Mouse (Mus musculus) B cell, adult 2 months (primary cell): ENCODE measurements around the gene Mfap1a.
"Not testable (repeated sequence)": the region's sequence is repeated elsewhere in the genome, so short reads cannot be mapped to it uniquely, and the experiment has no call there.

Experiments used
- DNase-seq, 2 experiments: peaks; one replicate each; pipeline ENCODE4 v3.0.0; 2022

Mfap1a gene

DNA sequence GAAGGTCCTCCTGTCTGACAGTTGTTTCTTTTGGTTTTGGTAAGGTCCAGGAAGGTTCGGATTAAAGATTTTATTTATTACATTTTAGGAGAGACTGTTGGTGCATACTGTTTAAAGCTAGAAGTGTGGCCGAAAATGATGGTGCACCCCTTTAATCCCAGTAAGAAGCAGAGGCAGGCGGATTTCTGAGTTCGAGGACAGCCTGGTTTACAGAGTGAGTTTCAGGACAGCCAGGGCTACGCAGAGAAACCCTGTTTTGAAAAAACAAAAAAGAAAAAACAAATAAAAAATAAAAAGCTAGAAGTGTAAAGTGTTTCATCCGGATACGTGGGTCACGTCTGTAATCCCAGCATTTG lies 32.3 kb downstream of the Mfap1a start:
- DNase-seq: no peak

- DNase-seq: peak; percentile 80
These were observed 32.9 kb downstream of the Mfap1a start, which contains the start of gene Mfap1b for GRCm38 (mm10) chr2:121473301-121474179. Gene Mfap1b, minus strand, starts transcription at chr2:121474067.

GRCm38 (mm10) chr2:121472783-121473182 lies 33.7 kb downstream of the Mfap1a start:
- DNase-seq: not testable (repeated sequence)

DNA sequence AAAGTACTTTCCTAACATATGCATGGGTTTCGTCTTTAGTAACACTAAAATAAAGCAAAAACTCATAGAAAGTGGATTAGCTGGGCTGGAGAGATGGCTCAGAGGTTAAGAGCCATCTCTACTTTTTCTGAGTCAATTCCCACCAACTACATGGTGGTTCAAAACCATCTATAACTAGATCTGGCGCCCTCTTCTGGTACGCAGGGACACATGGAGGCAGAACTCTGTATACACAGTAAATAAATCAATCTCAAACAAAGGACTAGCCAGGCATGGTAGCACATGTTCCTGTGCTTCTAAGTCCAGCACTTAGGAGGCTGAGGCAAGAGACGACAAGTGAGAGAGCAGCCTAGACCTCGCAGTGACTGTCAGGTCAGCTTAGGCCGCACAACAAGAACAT lies 37.5 kb downstream of the Mfap1a start:
- DNase-seq: not testable (repeated sequence)

- no peak for DNase-seq
These were observed 46.4 kb downstream of the Mfap1a start for GRCm38 (mm10) chr2:121460071-121460470.

DNA sequence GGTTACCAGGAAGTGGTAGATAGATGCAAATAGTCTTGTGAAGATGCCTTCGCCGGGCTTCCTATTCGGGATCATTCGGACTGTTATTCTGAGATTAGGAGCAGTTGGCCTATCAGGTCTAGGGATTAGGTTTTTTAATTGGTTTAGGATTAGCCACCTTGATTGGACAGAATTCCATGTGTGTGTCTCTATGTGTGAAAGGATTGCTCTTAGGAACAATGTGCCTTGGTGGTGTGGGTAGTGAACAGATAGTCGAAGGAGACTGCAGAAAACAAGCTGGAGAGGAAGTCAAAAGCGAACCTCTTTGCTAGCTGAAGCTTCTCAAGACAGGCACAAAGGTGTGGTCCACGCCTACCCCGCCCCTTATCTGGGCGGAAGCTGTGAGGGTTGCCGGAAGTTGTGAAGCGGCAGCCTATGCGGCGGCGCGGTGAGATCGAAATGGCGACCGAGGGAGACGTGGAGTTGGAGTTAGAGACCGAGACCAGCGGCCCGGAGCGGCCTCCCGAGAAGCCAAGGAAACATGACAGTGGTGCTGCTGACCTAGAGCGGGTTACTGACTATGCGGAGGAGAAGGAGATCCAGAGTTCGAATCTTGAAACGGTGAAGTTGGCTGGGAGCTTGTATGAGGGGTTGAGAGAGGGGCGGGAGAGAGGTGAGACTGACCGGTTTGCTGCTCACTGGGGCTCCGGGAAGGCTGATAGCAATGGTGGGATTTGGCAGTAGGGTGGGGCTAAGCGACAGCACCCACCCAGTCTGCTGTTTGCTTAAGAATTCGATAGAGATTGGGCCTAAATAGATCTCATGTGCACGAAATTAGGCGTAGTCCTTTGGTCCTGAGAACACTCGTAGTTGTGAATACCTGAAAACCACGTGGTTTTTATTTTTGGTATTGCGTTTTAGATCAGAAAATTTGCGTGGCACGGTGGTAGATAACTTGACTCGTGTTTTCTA lies 49.5 kb downstream of the Mfap1a start, which contains the start of gene Serinc4:
TSS of gene Serinc4 (minus strand) at position 90 of the 951 bp plus-strand sequence.
- peak; percentile 91 to 92 for DNase-seq

DNA sequence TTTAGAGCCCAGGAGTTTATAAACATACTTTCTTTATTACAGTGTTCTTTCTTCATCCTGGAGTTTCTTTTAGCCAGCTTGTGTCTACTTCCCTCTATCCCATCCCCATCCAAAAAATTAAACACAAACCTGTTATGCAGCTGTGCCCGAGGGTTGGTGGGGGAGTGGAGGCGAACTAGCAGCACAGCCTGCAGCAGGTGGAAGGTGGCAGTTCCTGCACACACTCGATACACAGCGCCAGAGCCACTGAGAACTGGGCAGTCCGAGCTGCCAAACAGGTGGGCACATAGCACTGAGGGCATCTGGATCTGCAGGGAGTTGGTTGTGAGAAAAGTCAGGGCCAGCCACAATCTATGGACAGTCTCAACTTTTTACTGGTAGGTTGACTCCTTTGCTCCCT lies 50.9 kb downstream of the Mfap1a start:
- DNase-seq: no peak

- DNase-seq: no peak
These were observed 52.5 kb downstream of the Mfap1a start for GRCm38 (mm10) chr2:121453917-121454316.

DNA sequence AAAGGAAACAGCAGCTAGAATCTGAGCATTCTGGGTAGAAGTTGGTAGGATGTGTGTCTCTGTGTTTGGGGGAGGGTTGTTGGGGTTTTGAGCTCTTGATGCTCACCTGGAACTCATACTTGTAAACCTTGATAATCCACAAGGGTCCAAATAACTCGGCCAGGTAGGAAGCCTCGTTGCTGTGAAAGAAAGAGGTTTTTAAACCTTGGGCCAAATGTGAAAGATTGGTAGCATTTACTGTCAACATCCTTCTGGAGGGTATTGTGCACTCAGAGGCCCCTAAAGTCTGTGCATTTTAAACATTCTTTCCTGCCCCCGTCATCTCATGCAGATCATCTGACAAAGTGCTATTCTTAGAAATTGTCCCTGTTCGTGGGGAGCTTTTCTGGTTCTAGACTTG lies 53.5 kb downstream of the Mfap1a start, which contains the start of gene Hypk:
TSS of gene Hypk (plus strand) at position 301 of the 400 bp plus-strand sequence.
- no peak for DNase-seq

- no peak for DNase-seq
These were observed 54.1 kb downstream of the Mfap1a start for GRCm38 (mm10) chr2:121452361-121452760.

GRCm38 (mm10) chr2:121450093-121450492 lies 56.4 kb downstream of the Mfap1a start:
- DNase-seq: peak in 1 of 2 experiments; percentile 24

DNA sequence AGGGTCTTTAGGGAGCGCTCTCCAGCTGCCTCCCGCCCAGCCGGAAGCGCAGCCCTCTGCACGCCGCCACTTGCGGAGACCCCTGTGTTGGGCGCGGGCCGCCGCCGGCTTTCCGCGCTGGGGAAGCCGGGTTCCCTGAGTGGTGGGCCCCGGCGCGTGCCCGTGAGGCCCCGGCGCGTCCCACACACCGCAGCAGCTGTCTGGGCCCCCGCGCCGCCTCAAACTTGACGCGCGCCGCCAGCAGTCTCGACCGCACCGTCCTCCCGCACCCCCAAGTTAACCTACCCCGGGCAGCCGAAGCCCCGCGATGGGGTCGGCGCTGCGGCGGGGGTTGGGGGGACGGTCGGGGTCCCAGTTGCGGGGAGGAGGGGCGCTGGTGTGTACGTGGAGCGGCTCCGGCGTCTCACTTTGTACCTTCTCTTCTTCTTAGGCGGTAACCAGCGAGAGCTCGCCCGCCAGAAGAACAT lies 56.9 kb downstream of the Mfap1a start:
- DNase-seq: no peak

DNA sequence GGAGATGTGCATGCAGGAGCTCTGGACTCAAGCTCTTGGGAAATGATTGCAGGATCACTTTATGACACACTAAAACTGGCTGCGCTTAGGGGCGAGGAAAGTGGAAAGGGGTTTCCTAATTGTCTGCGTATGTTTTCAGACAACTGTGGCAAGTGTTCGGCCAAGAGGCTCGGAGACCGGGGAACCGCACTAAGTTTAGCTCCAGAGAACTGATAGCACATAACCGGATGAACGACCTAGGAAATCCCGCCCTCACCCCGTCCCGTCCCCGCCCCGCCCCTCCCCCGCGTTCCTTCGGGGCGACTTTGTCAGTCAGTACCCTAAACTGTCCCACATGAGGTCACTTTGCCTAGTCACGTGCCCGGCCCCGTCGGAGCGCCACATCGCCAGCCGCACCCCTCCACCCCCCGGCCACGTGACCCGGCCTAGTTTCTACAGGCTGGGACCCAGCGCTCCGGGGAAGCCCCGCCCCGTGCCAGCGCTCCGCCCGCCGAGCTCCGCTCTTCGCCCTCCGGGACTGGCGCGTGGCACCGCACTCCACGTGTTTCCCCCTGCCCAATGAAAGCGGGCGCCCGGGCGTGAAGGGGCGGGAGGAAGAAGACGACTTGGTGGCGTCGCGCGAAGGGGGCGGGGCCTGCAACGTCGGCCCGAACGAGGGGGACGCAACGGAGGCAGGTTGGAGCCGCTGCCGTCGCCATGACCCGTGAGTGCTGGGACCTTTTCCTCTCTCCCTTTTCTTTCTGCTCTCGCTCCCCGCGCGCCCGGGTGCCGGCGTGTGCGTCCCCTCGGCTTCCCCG lies 57.5 kb downstream of the Mfap1a start, which contains the start of gene Serf2:
TSS of gene Serf2 (plus strand) at position 457 of the 797 bp plus-strand sequence.
- DNase-seq: peak; percentile 100

DNA sequence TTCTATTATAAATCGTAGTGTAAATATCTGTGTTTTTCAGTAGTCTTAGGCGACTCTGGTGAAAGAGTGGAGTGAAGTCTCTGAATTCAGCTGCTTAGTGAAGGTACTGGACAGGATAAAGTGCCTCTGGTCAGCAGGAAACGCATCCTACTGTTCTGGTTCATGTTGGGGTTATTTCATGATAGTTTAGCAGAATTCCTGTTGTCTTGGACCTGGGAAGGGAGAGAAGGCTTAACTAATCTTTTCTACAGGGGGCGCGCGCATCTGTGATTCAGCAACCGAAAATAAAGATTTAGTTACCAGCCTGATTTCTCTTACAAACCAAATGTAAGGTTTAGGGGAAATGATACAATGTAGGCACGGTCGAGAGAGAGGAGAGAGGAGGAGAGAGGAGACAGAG lies 58.3 kb downstream of the Mfap1a start:
- DNase-seq: peak; percentile 44 to 52

DNA sequence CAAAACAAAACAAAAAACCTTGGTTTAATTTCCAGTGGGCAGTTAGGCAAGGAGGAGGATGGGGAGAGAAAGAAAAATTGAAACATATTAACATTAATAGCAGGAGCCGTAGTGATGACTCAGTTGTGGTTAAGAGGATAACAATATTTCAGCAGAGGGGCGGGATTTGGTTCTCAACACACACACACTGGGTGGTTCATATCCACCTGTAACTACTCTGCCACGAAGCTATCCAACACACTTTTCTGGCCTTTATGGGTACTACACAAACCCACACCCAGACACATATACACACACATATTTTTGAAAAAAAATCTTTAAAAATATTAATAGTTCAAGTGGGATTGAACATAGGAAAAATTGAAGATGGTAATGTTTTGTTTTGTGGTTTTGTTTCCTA lies 59.5 kb downstream of the Mfap1a start:
- no peak for DNase-seq

DNA sequence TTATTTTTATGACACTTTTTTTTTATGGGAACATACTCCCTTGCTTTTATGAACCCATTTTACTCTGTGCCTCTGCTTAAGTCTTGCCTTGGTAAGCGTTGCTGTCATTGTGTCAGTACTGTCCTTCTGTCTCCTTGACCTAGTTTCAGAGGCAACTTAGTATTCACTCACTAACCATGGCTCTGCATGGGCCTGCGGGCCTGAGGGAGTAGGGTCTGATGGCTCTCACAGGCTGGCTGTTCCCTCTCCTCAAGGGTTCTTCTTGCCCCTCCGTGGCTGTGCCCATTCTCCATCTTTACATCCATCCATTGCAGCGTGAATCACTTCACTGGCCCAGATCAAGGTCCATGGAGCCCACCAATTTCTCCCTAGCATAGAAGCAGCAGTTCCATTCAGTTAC lies 60.0 kb downstream of the Mfap1a start:
- DNase-seq: no peak

DNA sequence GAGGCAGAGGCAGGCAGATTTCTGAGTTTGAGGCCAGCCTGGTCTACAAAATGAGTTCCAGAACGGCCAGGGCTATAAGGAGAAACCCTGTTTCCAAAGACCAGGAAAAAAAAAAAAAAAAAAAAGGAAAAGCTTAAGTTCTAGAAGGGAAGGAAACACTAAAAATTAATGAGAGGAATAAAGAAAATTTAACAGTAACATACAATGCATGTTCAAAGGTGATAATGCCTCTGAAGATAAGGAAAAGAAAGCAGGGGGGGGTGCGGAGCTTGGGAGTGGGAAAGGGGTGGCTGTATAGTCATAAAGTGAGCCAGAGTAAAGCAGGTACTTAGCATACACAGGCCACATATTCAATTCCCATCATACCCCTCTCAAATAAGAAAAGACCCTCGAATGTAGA lies 61.3 kb downstream of the Mfap1a start:
- DNase-seq: no peak

- no peak for DNase-seq
These were observed 62.3 kb downstream of the Mfap1a start, which contains the start of gene Ell3 for GRCm38 (mm10) chr2:121444178-121444577. Gene Ell3, minus strand, starts transcription at chr2:121444278.

GRCm38 (mm10) chr2:121443068-121443349 lies 63.5 kb downstream of the Mfap1a start:
- no peak for DNase-seq

DNA sequence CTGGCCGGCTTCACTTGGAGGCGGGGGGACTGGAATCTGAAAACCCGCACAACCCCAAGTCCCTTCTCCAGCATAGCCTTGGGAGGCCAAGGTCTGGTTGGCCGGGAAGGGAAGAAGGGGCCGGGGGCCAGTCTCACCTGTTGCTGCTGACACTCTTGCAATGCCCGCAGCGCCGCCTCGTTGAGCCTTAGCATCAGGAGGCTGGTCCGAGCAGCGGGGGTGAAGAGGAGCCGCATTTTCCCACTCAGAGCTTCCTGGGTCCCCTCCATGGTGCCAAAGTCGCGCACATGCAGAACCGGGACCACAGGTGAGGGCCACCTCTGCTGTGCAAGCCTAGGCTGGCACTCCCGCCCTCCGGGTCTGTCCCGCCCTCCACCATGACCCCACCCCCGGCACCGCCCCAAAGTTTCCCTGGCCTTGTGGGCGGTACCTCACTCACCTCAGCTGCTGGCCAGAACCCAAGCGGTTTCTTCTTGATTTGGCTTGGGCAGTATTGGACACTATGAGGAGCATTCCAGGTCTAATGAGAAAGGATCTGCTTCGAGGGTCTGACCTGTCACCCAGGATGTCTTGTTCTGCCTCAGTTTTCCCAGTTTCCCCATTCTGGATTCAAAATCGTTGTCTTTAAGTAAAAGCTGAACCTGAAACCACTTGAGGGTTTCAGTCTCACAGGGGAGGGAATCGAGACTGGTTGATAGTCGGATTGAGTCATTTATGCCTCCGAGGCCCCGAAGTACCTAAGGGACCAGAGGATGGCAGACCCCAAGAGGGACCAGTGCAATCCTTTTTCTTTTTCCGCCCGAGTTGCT lies 64.0 kb downstream of the Mfap1a start:
- peak; percentile 88 for DNase-seq
